Mouse (Mus musculus): Measurements from ENCODE around the gene Atp1a4.

Atp1a4 gene

DNA sequence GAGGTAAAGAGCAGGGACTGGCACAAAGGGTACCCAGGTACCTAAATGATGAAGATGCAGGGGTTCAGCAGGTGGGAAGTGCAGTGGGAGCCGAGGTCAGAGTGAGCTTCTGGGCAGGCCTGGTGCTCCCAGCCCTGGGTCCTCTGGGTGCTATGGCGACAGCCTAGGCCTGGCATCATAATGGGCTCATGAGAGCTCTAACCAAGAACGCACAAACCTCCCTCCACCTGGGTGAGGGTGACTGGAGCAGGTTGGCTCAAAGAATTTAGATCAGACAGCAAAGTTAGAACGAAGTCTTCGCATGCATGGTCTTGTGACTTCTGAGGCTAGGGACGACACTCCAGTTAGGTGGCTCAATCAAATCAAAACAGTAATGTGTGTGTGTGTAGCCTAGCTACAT, at the start of gene Atp1a4:
Gene Atp1a4, minus strand, starts transcription at position 101 of the 400 bp plus-strand sequence.
- no peak for DNase-seq

DNA sequence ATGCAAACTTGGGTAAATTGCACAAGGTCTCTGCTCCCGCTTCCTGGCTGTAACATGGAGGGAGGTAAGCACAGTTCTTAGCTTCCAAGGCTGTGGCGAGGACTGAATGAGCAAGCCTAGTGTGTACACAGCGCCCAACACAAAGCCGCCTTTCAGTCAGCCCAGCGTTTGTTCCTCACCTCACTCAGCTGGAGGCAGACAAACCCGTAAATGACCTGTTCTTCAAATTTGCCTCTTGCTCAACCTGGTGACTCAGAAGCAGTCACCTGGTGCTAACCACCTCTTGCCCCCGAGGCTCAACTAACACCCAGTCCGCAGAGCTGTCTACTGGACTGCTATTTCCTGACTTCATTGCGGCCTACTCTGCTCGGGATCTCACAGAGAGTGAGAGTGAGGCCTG, 49.7 kb upstream of the Atp1a4 start:
- DNase-seq: no peak

DNA sequence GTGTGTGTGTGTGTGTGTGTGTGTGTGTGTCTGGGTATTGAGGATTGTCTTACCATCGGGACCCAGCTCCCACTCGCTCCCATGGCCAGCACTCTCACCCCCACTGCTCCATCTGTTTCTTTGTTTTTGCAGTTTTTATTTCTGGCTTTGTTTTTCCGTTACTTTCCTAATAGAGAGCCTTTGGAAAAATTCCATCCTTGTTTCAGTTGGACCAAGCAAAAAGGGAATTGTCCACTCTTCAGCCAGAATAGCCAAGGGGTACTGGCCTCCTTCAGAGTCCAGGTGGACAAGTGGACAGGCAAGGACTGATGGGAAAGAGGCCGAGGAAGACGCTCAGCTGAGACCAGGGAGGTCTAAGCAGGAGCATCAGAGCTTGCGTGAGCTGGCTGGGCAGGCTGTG, 48.7 kb upstream of the Atp1a4 start:
- DNase-seq: no peak

DNA sequence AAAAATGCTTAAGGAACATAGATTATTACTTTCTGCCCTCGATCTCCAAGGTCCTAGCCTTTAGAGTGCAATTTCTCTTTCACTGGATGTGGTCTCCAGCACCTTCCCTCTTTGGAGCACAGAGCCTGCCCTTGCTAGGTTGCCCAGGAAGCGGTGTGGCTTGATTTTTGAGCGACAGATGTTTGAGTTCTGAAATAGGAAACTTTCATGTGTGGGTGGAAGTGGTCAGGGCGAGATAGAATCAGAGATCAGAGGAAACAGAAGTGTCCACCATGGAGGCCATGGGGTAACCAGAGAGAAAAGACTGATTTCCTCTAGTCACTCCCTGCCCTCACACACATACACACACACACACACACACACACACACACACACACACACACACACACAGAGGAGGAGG, 48.0 kb upstream of the Atp1a4 start:
- DNase-seq: no peak

DNA sequence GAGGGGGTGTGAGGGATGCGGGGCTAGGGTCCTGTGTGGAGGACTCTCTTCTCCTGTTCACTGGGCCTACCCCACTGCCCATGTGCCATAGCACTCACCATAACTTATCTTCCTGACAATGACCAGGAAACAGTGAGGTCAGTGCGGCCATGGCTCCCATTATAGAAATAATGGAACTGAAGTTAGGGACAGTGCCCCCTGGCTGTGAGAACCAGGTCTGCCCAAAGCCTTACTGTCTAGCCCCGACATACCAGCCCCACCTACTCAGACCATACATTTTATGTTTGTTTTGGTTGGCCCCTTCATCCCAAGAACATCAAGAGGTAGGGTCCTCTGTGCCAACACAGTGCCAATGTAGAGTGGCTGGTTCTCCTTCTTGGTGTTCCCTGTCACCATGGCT, 47.4 kb upstream of the Atp1a4 start:
- DNase-seq: peak in 1 of 2 experiments; percentile 39

DNA sequence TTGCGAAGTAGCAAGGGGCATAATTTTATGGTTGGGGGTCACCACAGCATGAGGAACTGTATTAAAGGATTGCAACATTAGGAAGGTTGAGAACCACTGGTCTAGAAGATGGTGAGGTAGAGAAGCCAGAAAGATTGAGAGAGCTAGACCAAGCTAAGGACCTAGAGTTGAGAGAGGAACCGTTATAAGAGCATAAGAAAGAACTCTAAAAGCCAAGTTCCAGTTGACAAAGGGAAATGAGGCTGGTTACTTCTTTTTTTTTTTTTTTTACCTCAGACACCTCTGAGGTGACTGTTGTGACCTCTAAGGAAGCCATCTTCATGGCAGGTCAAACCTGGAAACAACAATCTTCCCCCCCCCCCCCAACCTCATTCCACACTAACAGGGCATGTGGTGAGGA, 46.9 kb upstream of the Atp1a4 start:
- no peak for DNase-seq

DNA sequence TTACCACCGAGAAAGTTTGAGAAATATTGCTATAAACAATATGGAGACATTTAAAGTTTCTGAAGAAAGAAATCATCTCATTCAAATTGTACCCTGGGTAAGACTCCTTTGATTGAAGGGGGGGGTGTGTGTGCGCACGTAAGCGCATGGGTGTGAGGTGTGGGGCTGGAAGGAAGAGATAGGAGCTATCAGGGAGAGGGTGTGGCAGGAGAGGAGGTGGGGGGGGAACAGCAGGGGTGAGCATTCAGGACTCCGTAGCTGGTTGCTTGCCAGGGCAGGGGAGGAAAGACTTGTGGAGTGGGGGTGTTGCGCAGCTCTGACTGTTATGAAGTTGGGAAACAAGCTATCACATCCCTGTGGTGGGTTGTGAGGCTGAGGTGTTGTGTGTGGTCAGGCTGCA, 46.2 kb upstream of the Atp1a4 start:
- no peak for DNase-seq

DNA sequence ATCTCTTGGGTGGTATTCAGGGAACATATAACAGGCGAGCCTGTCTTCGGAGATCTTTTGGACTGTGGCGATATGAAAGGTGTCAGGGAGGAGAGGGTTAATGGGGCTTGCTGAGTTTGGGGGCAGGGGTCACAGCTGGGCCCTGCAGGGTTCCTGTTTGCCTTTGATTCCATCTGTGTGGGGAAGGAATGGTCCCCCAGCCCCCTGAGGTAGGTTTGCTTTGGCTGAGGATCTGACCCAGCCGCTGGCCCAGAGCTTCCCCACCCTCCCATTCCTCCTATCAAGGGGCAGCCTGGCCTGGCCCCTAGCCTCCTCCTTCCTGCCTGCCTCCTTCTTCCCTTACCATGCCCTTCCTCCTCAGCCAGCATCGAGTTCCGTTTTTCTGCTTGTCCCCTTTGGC, 44.6 kb upstream of the Atp1a4 start:
- DNase-seq: no peak

DNA sequence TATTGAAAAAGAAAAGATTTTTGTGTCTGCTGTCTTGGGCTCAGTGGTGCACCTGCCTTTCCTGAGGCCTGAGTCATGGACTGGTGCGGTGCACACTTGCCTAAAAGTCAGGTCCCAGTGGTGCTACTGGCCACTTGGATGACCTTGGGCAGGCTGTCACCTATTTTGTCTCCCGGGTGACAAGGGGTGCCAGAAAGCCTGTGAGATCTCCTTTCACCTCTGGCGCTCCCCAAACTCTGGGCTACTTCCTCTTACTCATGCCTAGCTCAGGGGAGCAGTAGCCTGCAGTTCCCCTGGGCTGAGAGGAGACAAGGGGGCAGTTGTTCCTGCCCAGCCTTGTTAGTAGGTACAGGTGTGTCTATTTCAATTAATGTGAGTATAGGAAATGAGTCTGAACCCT, 44.1 kb upstream of the Atp1a4 start:
- DNase-seq: no peak

DNA sequence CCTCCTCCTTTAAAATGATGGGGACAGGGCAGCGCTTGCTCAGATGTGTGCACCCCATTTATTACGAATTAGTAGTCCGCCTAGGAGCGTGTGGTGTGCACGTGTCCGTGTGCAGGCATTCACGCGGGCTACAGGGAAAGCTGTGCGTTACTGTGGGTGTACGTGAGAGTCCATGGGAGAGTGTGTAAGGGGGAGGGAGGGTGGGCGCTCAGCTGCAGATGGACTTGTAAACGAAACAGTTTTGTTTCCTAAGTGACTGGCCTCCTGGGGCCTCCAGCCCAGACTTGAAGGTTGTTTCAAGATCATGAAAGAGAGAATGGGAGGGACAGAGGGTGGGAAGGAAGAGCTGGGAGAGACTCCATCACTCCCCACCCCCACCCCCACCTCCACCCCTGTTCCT, 43.0 kb upstream of the Atp1a4 start:
- DNase-seq: no peak

DNA sequence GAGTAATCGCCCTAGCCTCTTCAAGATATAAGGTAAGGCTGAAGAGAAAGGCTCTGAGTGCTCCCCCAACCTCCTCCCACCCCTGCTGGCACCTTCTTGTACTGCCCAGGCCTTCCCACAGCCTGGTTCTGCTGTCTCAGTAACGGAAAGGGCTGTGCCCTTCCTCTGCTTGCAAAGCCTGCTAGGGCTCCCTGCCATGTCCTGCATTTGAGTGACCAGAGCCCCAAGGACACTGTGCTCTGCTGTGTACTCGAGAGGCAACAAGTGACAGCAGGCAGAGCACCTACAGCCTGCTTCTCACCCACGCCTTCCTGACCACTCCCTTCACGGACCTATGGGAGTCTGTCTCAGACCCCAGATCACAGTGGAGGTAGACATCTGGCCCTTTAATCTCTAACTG, 42.0 kb upstream of the Atp1a4 start:
- DNase-seq: peak; percentile 31 to 37

DNA sequence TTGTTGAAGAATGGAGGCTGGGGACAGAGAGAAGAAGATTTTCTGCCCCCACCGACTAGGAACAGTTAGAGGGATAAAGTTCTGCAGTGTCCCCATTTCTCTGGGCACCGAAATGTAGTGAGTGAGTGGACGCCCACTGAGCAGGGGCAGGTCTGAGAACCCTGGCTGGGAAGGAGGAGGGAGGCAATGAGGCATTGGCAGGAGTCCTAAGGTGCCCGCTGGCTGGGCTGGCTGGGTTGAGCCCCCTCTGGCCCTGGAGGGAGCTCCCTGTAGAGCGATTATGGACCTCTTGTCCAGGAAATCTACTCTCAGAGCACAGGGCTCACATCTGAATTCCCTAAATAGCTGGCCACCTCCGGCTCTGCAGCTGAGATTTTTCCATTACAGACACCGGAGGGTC, 41.3 kb upstream of the Atp1a4 start:
- no peak for DNase-seq

DNA sequence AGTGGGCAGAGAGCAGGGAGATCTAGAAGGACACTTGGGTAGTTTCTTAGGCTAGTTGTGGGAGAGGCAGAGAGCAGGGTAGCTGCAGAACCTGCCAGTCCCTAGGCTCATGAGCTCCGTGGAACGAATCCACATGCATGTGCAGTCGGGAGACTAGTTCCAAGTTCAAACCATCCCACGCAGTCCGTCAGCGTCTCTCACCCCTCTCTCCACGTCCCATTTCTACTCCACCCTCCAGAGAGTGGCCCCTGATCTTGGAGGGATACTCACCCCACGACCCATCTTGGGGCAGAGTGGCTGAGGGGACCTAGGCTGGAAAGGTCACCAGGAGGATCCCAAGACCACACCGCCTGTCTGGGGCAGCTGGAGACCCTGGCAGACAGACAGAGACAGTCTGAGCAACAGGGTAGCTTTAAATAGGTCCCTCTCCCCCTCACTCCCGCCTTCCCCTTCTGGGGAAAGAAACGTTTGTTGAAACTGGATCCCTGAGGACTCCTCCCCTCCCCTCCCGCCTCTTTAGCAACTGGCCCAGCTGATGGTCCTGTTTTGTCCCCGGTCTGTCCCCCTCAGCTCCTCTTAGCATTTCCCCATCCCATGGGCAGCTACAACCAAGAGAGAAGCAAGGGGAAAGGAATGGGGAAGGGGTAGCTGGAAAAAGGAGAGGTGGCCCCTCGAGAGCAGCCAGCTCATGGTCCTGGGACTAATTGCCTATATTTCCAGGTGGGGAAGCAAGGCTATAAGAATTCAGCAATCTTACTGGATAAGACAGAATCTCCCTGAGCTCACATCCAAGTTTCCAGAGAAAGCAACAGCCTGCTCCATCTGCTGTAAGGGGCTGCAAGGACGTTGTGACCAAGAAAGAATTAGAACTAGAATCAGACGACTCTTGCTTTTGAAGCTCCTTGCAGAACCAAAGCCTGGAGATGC, 39.7 kb upstream of the Atp1a4 start, which contains the start of gene Atp1a2:
Gene Atp1a2, minus strand, starts transcription at position 454 of the 927 bp plus-strand sequence.
- no peak for DNase-seq

DNA sequence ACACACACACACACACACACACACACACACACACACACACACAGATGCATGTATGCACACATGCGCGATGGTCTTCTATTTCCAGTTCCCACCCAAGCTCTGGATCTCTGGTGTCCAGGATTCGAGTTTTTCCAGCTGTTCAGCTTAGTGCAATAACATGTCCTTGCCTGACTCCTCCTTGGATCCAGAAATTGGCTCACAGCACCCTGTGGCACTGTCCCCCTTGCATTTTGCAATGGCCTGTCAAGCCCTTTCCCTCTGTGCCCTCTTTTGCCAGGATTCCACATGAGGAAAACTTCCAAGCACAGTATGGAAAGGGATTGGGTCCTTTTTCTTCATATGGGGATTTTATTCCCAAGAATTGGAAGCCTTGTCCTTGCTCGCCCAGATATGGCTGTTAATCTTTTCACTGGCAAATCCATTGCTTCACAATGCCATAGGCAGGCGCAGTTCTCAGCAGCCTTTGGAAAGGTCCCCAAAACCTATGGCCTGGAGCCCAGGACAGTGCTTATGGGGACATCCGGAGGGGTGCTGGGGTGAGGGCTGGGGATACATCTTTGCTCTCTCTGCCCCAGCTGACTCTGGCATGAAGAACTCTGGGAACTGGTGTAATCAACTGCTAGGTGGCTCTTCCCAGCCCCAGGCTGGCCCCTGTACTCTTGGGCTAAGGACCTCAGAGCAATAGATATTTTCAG, 38.7 kb upstream of the Atp1a4 start:
- no peak for DNase-seq

DNA sequence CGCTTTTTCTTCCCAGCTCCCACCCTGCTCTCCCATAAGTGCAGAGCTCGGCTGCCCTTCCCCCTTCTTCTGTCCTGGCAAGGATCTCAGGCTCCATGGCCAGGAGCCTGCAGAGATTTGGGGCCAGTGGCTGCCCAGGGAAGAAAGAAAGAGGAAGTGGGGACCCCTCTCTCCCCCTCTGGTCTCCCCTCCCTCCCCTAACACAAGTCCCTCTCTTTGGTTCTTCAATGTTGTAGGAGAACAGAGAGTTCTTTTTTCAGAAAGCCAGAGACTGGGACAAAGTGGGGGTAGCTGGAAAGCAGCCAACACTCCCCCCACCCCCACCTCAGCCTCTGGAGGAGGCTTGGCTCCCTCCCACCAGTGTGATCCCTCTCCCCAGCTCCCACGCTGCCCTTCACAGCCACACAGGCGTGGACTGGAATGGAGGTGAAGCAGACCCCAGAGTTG, 37.6 kb upstream of the Atp1a4 start:
- DNase-seq: no peak

DNA sequence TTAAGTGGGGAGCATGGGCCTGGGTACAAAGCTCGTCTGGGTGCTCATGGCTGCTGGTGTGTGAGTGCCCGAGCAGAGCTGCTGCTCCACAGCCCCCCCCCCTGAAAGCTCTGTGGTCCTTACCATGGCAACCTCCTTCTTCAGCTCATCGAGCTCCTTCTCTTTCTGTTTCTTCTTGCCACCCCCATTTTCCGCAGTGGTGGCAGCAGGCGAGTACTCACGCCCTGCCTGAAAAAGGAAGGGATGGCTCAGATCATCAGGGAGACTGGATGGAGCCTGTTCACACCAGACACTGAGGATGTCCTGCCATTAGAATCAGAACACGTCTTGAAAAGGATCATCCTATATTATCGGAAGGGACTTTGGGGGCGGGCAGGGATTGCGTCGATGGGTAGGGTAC, 35.2 kb upstream of the Atp1a4 start:
- no peak for DNase-seq

DNA sequence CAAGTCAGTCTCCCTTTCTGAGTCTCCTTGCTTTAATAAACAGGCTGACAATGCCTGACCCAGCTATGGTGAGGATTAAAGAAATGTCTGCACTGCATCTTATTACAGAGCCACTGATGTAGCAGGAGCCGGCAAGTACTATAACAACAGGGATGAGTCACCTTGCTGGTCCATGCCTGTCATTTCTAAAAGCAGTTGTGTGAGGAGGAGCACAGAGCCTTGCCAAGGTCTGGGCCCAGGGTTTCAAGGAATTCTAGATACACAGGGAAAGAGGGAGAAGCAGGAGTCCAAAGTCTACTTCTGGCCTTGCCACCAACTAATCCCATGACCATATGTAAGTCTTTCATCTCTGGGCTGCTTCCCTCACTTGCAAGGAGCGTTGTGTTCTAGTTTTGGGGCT, 34.7 kb upstream of the Atp1a4 start:
- DNase-seq: no peak

DNA sequence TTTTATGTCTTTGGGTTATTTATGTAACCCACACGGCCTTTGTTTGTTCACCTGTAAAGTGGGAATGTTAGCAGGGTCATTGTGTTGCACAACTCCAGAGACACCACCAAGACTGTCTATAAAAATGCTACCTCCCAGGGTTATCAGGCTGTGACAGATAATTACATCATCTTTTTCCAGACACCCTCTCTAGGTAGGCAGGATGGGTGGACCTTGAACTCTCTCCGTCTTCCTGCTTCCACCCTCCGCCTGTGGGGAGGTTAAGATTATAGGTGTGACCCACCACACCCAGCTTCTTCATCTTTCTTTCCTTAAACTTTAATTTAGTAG, 31.4 kb upstream of the Atp1a4 start:
- no peak for DNase-seq

DNA sequence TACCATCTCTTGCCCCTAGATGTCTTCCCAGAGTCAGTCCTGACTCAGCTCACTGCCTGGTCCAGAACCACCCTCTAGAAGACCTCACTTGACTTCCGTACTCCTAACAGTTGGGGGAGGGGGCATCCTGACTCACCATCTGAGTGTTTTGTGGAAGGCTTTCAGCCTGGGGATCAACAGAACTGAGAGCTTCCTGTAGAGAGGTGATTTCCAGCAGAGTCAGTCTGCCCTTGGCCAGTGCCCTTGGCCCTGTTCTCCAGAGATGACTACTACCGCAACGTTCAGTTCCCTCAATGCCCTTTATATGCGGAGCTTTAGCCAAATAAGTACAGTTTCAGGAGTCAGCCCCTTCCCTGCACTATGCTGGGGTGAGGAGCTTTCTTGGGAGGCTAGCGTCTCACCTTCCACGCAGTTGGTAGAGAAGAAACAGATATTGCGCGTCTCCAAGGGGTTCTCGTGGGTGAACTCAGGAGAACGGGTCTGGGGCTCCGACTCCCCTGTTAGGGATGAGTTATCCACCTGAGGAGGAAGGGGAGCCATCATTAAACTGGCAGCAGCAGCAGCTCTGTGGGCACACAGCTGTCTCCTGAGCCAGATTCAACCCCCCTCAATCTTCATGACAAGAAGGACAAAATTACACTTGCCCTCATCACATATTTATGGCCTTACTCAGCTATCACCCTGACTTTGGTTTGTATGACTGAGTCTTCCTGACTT, 30.8 kb upstream of the Atp1a4 start:
- no peak for DNase-seq

DNA sequence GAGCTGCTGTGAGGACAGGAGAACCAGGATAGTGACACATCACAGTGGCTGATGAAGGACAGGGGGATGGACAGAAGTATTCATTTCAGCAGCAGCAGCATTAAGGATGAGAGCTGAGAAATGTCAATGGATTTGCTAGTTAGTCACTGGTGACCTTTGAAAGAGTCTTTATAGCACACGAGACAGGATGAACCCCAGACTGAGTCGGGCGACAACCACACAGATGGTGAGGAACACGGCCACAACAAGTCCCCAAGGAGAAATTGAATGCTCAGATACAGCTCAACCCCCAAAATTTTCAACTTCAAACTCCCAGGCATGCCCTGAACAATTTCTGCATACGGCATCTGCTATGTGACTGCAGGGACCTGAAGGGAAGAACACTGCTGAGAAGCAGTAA, 28.5 kb upstream of the Atp1a4 start:
- no peak for DNase-seq

DNA sequence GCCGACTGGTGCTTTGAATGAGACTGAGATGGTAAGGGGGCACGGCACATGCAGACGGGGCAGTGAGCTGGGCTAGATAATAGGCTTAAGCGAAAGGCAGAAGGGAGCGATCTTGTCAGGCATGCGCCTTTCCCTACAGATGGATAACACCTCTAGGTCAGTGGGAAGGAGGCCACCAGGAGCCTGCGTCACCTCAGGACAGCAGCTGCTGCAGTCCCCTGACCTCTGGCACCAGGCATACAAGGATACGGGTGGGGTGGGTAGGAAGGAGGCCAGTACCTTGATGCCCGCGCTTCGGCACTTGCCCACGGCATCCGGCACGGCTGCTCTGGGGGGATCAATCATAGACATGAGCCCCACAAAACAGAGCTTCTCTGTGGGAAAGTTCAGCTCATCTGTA, 26.0 kb upstream of the Atp1a4 start:
- DNase-seq: no peak

DNA sequence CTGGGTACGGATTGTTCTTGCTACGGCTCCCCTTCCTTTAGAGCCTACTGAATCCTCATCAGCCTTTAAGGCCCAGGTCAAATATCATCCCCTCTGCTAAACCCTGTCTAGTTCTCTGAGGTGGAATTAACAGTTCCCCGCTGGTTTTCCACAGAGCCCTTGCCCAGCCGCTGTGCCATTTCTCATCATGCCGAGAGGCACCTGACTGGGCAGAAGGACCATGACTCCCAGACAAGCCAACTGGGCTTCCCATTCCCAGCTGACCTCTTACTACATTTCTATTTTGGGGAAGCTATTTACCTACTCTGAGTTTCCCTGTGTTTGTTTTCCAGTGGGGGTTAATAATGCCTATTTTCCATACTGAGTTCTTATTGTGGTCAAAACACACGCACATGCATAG, 24.9 kb upstream of the Atp1a4 start:
- no peak for DNase-seq

DNA sequence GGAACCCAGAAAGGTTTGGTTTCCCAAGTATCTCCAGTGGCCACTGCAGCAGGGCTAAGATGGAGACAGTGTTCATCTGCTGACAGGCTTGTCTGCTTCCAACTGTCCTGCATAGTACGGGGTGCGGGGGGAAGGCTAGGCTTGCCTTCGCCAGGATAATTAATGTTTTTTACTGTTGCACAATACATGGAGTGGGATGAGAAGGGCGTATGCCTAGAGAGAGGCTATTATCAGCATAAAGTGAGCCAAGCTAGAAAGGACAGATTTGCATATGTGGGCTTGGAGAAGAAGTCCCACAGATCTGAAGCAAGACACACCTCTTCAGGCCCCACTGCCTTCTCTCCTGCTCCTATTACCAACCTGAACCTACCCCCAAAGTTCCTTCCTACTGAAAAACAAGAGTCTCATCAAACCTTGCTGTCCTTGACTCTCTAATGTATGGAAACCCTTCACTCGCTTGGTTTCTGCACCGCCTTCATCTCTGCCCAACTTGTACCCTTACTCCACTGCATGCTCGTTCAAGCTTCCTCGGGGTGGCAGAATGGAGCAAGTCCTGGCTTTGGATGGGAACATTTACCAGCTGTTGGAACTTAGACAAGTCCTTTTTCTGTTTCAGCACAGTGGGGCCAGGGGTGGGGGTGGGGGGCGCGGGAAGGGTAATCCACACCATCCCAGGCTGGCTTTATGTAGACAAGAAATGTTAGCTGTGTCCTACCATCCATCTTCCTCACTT, 23.5 kb upstream of the Atp1a4 start:
- DNase-seq: no peak
